Mouse (Mus musculus) neural tube, embryonic 15.5 days (tissue): ENCODE results near the gene 4933424G06Rik. TPM values are rescaled to one million over a fixed set of nuclear protein-coding genes. Genes with fewer than 3 reads are reported as not detected.
"Not testable (repeated sequence)": the region's sequence is repeated elsewhere in the genome, so short reads cannot be mapped to it uniquely, and the experiment has no call there.

ENCODE experiments used
- ATAC-seq: fragments of 200-750 bp; cut with Nextera tagmentation; 2 replicates; pipeline ENCODE4 v1.8.0; 2017; ENCODE audit warnings: mild to moderate bottlenecking, moderate TSS enrichment, moderate library complexity; ENCODE audit not compliant: low FRiP score
- H3K27ac ChIP-seq: fragments of 300-500 bp; sonication (generic); replicated peaks from 2 replicates; pipeline ENCODE4 v1.5.1; 2015; ENCODE audit warnings: mild to moderate bottlenecking, inconsistent platforms
- H3K27me3 ChIP-seq: fragments of 300-500 bp; sonication (generic); replicated peaks from 2 replicates; pipeline ENCODE4 v1.6.1; 2015; ENCODE audit warnings: inconsistent platforms
- H3K36me3 ChIP-seq: fragments of 300-500 bp; sonication (generic); 2 replicates; pipeline ENCODE4 v1.6.1; 2015; ENCODE audit warnings: inconsistent platforms
- H3K4me1 ChIP-seq: fragments of 300-500 bp; sonication (generic); 2 replicates; pipeline ENCODE4 v1.6.1; 2015; ENCODE audit warnings: inconsistent platforms
- H3K4me2 ChIP-seq: fragments of 300-500 bp; sonication (generic); 2 replicates; pipeline ENCODE4 v1.6.1; 2015; ENCODE audit warnings: inconsistent platforms, mild to moderate bottlenecking, moderate library complexity
- H3K4me3 ChIP-seq: fragments of 300-500 bp; sonication (generic); replicated peaks from 2 replicates; pipeline ENCODE4 v1.5.1; 2015; ENCODE audit warnings: mild to moderate bottlenecking, inconsistent platforms
- H3K9ac ChIP-seq: fragments of 300-500 bp; sonication (generic); replicated peaks from 2 replicates; pipeline ENCODE4 v1.6.1; 2015; ENCODE audit warnings: mild to moderate bottlenecking, inconsistent platforms
- H3K9me3 ChIP-seq: fragments of 300-500 bp; sonication (generic); replicated peaks from 2 replicates; pipeline ENCODE4 v1.6.1; 2016; ENCODE audit warnings: inconsistent platforms
- WGBS: fragments of 180-500 bp; shearing (Covaris S2); methylation state at CpG from one replicate; pipeline ENCODE4 v1.1.7; 2015; ENCODE audit warnings: mixed read lengths; 5-methylcytosine and 5-hydroxymethylcytosine counted together
- polyA plus RNA-seq: library from polyadenylated mRNA; unstranded; fragments of >200 nt; fragmentation: Nextera tagmentation; extraction: Ambion mirVana; gene quantifications from 2 replicates; pipeline ENCODE4 v1.2.1, GENCODE M21; 2015

Gene 4933424G06Rik
- 0.32 and 0.74 TPM in 2 replicates for polyA plus RNA-seq

GRCm38 (mm10) chr1:36709854-36710280 lies at the start of gene 4933424G06Rik:
Gene 4933424G06Rik, plus strand, starts transcription at chr1:36710149.
- Histone ChIP-seq H3K4me1 (peaks cover 32% of the 10 kb centered on the region), H3K27ac (peak within 1 kb of the TSS; percentile 91), H3K9ac (peak within 1 kb of the TSS; percentile 92), H3K4me2 (peak within 1 kb of the TSS; percentile 84), H3K27me3 (no peaks in the 10 kb centered on the region), H3K4me3 (peak within 1 kb of the TSS; percentile 78), H3K36me3 (peaks cover 21% of the 10 kb centered on the region), H3K9me3 (no peaks in the 10 kb centered on the region)
- 1% methylated on average over 29 of the region's 29 CpGs for WGBS
- ATAC-seq, result peak; percentile 95

- 76% methylated on average over 4 of the region's 4 CpGs for WGBS
- Histone ChIP-seq H3K27ac (no peak overlapping the region), H3K27me3 (no peaks in the 10 kb centered on the region), H3K36me3 (no peaks in the 10 kb centered on the region), H3K9ac (no peak overlapping the region), H3K4me1 (no peaks in the 10 kb centered on the region), H3K4me3 (no peak overlapping the region), H3K4me2 (no peak overlapping the region), H3K9me3 (no peaks in the 10 kb centered on the region)
- ATAC-seq, result no peak
Observed at GRCm38 (mm10) chr1:36664457-36664856, 45.5 kb upstream of the 4933424G06Rik start.

GRCm38 (mm10) chr1:36665165-36665723 lies 44.7 kb upstream of the 4933424G06Rik start:
- H3K27ac ChIP-seq, result no peak overlapping the region
- H3K9ac ChIP-seq, result no peak overlapping the region
- no peak overlapping the region for H3K4me3 ChIP-seq
- no peak for ATAC-seq
- H3K27me3 ChIP-seq, result no peaks in the 10 kb centered on the region
- no peaks in the 10 kb centered on the region for H3K36me3 ChIP-seq
- H3K4me2 ChIP-seq, result no peak overlapping the region
- WGBS, result 66% methylated on average over 11 of the region's 11 CpGs
- no peaks in the 10 kb centered on the region for H3K9me3 ChIP-seq
- no peaks in the 10 kb centered on the region for H3K4me1 ChIP-seq

GRCm38 (mm10) chr1:36665934-36666333 lies 44.0 kb upstream of the 4933424G06Rik start:
- 41% methylated on average over 4 of the region's 4 CpGs for WGBS

GRCm38 (mm10) chr1:36668007-36668406 lies 41.9 kb upstream of the 4933424G06Rik start:
- not testable (repeated sequence) for H3K4me2 ChIP-seq, ATAC-seq, H3K27me3 ChIP-seq, H3K4me1 ChIP-seq, H3K27ac ChIP-seq, H3K36me3 ChIP-seq, H3K9me3 ChIP-seq, H3K9ac ChIP-seq, H3K4me3 ChIP-seq
- WGBS, result 62% methylated on average over 4 of the region's 4 CpGs

More at GRCm38 (mm10) chr1:36665934-36666333, 44.0 kb upstream of the 4933424G06Rik start:
- Histone ChIP-seq H3K9me3 (no peaks in the 10 kb centered on the region), H3K9ac (no peak overlapping the region), H3K4me2 (no peak overlapping the region), H3K4me3 (no peak overlapping the region), H3K4me1 (no peaks in the 10 kb centered on the region), H3K36me3 (no peaks in the 10 kb centered on the region), H3K27ac (no peak overlapping the region), H3K27me3 (no peaks in the 10 kb centered on the region)
- no peak for ATAC-seq

GRCm38 (mm10) chr1:36670256-36670655 lies 39.7 kb upstream of the 4933424G06Rik start:
- no peak overlapping the region for H3K27ac ChIP-seq
- no peaks in the 10 kb centered on the region for H3K36me3 ChIP-seq
- WGBS, result 79% methylated on average over 4 of the region's 4 CpGs
- H3K4me1 ChIP-seq, result no peaks in the 10 kb centered on the region
- no peak overlapping the region for H3K9ac ChIP-seq
- no peak for ATAC-seq
- no peaks in the 10 kb centered on the region for H3K27me3 ChIP-seq
- no peak overlapping the region for H3K4me3 ChIP-seq
- H3K9me3 ChIP-seq, result no peaks in the 10 kb centered on the region
- no peak overlapping the region for H3K4me2 ChIP-seq

GRCm38 (mm10) chr1:36671260-36671659 lies 38.7 kb upstream of the 4933424G06Rik start:
- H3K27me3 ChIP-seq, result no peaks in the 10 kb centered on the region
- H3K9me3 ChIP-seq, result no peaks in the 10 kb centered on the region
- 95% methylated on average over 10 of the region's 10 CpGs for WGBS

GRCm38 (mm10) chr1:36672648-36673350 lies 37.1 kb upstream of the 4933424G06Rik start:
- Histone ChIP-seq H3K4me3 (no peak overlapping the region), H3K9me3 (no peaks in the 10 kb centered on the region), H3K27me3 (no peaks in the 10 kb centered on the region), H3K27ac (no peak overlapping the region), H3K4me2 (no peak overlapping the region), H3K4me1 (no peaks in the 10 kb centered on the region), H3K36me3 (no peaks in the 10 kb centered on the region), H3K9ac (no peak overlapping the region)
- no peak for ATAC-seq
- 46% methylated on average over 16 of the region's 16 CpGs for WGBS

More at GRCm38 (mm10) chr1:36671260-36671659, 38.7 kb upstream of the 4933424G06Rik start:
- H3K9ac ChIP-seq, result no peak overlapping the region
- H3K36me3 ChIP-seq, result no peaks in the 10 kb centered on the region
- H3K4me2 ChIP-seq, result no peak overlapping the region
- H3K27ac ChIP-seq, result no peak overlapping the region
- ATAC-seq, result no peak
- H3K4me1 ChIP-seq, result no peaks in the 10 kb centered on the region
- no peak overlapping the region for H3K4me3 ChIP-seq

GRCm38 (mm10) chr1:36674936-36675335 lies 35.0 kb upstream of the 4933424G06Rik start:
- Histone ChIP-seq H3K9ac (no peak overlapping the region), H3K4me2 (no peak overlapping the region), H3K9me3 (no peaks in the 10 kb centered on the region), H3K4me3 (no peak overlapping the region), H3K36me3 (no peaks in the 10 kb centered on the region), H3K27ac (no peak overlapping the region), H3K4me1 (no peaks in the 10 kb centered on the region), H3K27me3 (no peaks in the 10 kb centered on the region)
- no peak for ATAC-seq
- 57% methylated on average over 3 of the region's 3 CpGs for WGBS

GRCm38 (mm10) chr1:36680893-36681292 lies 29.1 kb upstream of the 4933424G06Rik start:
- no peak overlapping the region for H3K27ac ChIP-seq
- no peak overlapping the region for H3K4me3 ChIP-seq
- H3K4me1 ChIP-seq, result 0 out of 2 replicates have a peak, but pooled peaks cover 2% of the 10 kb centered on the region
- no peaks in the 10 kb centered on the region for H3K27me3 ChIP-seq
- no peaks in the 10 kb centered on the region for H3K9me3 ChIP-seq
- no peaks in the 10 kb centered on the region for H3K36me3 ChIP-seq
- ATAC-seq, result no peak
- no peak overlapping the region for H3K9ac ChIP-seq
- 62% methylated on average over 7 of the region's 7 CpGs for WGBS
- H3K4me2 ChIP-seq, result no peak overlapping the region

GRCm38 (mm10) chr1:36682620-36683355 lies 27.2 kb upstream of the 4933424G06Rik start, which contains the start of gene Fam178b:
Gene Fam178b, minus strand, starts transcription at chr1:36683183.
- no peak within 1 kb of the TSS for H3K4me2 ChIP-seq
- H3K36me3 ChIP-seq, result no peaks in the 10 kb centered on the region
- no peaks in the 10 kb centered on the region for H3K9me3 ChIP-seq
- WGBS, result 91% methylated on average over 39 of the region's 39 CpGs
- no peaks in the 10 kb centered on the region for H3K27me3 ChIP-seq
- no peak within 1 kb of the TSS for H3K27ac ChIP-seq
- no peak for ATAC-seq
- H3K9ac ChIP-seq, result no peak within 1 kb of the TSS
- H3K4me3 ChIP-seq, result no peak within 1 kb of the TSS
- H3K4me1 ChIP-seq, result 0 out of 2 replicates have a peak, but pooled peaks cover 2% of the 10 kb centered on the region
